Mouse (Mus musculus) thymus, postnatal 10 days (tissue): ENCODE data around the gene Tchh.
"Not testable (repeated sequence)": the region's sequence is repeated elsewhere in the genome, so short reads cannot be mapped to it uniquely, and the experiment has no call there.

Experiments used
- DNase-seq, 2 experiments: peaks; one replicate each; pipeline ENCODE4 v3.0.0; 2021; ENCODE audit warnings: low spot score in 2 of 2

Tchh gene

DNA sequence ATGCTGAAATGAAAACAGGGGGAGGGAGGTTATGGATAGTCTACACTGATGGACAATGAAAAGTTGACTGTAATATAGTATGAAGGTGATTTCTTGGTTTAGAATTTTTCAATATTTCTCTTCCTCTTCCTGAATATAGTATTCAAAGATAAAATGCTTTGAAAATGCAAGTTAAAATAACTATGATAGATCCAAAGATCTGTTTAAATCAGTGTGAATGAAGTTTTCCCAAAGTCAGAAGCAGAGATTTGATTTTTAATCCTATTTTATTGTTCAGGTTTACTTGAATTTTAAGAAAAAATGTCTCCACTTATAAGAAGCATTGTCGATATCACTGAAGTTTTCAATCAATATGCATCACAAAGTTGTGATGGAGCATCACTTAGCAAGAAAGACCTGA, at the start of gene Tchh:
Gene Tchh (plus strand): TSS at position 301 of the 400 bp plus-strand sequence.
- no peak for DNase-seq

- DNase-seq, result no peak
These were observed 48.8 kb upstream of the Tchh start, which contains the start of gene Rptn for GRCm38 (mm10) chr3:93393366-93393765. Gene Rptn, plus strand, starts transcription at chr3:93393699.

DNA sequence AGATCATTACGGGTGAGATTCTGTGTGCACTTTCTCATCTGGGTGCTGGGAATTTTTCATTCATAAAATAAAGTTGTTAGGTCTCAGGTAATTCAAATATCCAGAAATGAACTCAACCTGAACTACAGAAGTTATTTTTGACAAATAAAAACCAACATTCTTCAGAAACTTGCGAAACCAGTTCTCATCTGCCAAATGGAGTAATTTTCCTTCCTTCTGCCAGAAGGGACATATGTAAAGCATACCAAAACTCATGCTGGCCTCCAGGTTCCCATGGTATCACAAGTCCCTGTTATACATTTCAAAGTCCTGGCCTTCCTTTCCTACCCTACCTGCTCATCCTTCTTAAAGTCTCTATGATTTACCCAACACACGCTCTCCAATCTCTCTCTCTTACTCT, 38.2 kb upstream of the Tchh start:
- DNase-seq, result no peak

GRCm38 (mm10) chr3:93406992-93407391, 35.1 kb upstream of the Tchh start:
- DNase-seq, result peak in 1 of 2 experiments; percentile 3

- no peak for DNase-seq
These were observed 30.2 kb upstream of the Tchh start for GRCm38 (mm10) chr3:93411905-93412304.

DNA sequence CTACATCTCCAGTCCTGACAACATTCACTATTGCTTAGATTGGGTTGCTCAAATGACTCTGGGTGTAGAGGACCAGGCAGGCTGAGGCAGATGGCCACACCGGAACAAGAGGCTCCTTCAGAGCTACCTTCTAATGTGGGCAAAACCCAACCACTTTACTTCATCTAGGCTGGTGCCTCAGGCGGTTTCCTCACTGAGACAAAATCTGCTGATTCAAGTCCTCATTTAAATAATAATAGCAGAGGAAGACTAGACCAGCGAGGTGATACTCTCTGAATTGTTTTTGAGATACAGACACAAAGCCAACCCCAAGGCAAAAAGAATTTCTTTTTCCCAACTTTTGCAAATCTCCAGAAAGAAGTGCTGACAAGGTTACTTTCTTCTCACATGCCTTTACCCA, 10.5 kb upstream of the Tchh start:
- DNase-seq, result no peak

- no peak for DNase-seq
These were observed 1.5 kb downstream of the Tchh start for GRCm38 (mm10) chr3:93443501-93444101.

- peak in 1 of 2 experiments; percentile 7 for DNase-seq
These were observed 2.4 kb downstream of the Tchh start for GRCm38 (mm10) chr3:93444343-93445164.

GRCm38 (mm10) chr3:93445165-93445705, 3.1 kb downstream of the Tchh start:
- no peak for DNase-seq

- DNase-seq, result no peak
These were observed 4.1 kb downstream of the Tchh start for GRCm38 (mm10) chr3:93446128-93446755.

DNA sequence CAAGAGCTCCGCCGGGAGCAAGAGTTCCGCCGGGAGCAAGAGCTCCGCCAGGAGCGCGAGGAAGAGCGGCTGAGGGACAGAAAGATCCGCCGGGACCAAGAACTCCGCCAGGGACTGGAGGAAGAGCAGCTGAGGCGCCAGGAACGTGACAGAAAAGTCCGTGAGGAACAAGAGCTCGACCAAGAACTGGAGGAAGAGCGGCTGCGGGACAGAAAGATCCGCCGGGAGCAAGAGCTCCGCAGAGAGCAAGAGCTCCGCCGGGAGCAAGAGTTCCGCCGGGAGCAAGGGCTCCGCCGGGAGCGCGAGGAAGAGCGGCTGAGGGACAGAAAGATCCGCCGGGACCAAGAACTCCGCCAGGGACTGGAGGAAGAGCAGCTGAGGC, 4.6 kb downstream of the Tchh start:
- not testable (repeated sequence) for DNase-seq

- DNase-seq, result no peak
These were observed 5.2 kb downstream of the Tchh start for GRCm38 (mm10) chr3:93447138-93447841.

GRCm38 (mm10) chr3:93466556-93466955, 24.4 kb downstream of the Tchh start:
- DNase-seq, result no peak

- no peak for DNase-seq
These were observed 25.0 kb downstream of the Tchh start for GRCm38 (mm10) chr3:93467130-93467529.

DNA sequence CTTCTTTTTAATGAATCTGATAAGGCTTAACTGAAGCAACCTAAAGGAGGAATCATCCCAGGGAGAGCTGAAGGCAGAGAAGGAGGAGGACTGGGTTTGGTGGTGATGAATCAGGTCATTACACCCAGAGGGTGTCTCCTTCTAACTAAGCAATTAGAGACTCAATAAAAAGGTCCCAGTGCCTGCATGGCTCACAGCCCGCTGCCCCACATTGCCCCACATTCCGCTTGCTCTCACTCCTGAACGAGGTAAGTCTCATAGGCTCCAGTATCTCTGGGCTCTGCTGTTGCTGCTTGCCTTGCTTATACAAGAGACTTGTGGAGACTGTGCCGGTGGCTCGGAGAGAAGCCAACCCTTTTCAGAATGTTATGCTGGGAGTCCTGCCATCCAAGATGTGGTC, 26.4 kb downstream of the Tchh start, which contains the start of gene Tchhl1:
Gene Tchhl1 (plus strand): TSS at position 194 of the 400 bp plus-strand sequence.
- no peak for DNase-seq

DNA sequence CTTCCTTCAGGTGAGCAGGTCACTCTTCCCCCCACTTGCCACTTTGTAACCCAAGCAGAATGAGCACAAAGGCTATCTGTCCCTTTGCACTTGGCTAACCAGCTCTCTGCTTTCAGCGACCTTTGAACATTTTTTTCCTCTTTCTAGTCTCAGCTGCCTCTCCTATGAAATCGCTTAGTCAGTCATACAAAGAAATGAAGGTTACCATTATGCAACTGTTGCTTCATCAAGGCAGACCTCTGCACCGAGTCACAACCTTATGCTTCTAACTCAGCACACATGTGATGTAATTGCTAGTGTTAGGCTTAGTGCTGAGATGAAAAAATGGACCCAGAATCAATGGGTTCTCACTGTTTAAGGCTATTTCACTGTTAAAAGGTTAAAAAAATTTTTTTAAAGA, 27.5 kb downstream of the Tchh start:
- no peak for DNase-seq

DNA sequence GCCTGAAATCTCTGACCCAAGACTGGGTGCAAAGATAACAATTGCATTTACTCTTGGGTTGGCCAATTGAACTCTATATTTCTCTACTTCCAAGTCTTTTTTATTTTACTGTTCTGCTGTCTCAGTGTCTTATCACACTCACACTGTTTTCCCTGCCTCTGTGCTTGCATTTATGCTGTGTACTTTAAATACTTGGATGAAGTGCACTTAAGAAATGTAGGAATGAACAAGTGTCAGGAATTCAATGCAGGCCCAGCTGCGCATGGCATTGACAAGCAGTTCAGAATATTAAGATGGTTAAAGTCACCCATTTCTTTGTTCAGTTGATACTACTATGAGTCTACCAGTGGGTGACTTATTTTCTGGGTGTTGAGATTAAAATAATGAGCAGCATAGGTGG, 37.9 kb downstream of the Tchh start:
- DNase-seq, result no peak

GRCm38 (mm10) chr3:93481982-93482616, 40.0 kb downstream of the Tchh start:
- DNase-seq, result no peak

DNA sequence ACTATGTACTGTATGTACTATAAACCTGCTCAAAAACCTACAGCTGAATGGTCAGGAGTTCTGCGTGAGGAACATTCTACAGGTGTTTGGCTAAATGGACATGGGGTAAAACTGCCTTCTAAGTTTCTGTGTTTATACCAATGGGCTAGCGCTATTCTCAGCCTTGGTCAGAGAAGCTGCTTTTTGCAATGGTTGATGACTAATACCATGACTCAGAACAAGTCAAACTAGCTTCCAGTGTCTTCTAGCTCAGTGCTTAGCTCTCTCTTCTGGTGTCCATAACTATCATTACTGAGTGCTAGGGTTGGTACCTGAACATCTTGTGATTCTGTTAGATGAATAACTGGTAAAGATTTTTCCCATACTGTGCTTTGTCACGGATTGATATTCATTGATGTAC, 43.5 kb downstream of the Tchh start:
- DNase-seq, result no peak

DNA sequence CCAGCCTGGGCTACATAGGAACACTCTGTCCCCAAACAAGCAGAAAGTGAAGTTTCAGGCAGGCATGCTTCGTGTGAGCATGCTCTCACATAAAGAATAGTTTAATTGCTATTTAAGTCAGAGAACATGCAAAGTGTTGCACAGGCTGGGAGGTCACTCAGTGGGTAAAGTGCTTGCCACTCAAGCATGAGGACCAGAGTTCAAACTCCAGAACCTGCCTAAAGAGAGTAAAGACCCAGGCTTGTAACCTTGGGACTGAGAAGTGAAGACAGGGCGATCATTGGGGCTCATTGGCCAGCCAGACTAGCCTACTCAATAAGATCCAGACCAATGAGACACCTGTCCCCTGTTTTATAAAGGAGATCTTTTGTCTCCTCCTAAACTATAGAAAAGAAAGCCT, 46.4 kb downstream of the Tchh start:
- no peak for DNase-seq

DNA sequence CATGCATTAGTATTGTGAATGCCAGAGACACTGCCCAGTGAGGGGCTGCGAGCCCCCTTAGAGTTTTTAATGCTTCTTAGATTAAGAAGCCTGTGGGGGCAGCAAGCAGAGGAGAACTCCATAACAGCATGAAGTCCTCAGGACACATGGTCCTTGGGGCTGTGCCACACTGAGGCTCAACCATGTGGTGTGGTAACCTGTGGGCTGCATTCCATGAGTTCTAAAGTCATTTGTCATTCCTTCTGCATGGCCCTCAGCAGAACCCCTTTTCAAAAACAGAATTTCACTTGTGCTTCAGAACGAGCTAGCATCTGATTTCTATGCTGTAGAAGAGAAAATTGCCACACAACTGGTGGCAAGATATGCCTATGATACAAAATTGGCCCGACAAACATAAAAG, 50.0 kb downstream of the Tchh start:
- DNase-seq, result no peak
